Mouse (Mus musculus): ENCODE measurements around the gene Eef1e1. TPM values are rescaled to one million over a fixed set of nuclear protein-coding genes. Genes with fewer than 3 reads are reported as not detected.
A peak's percentile ranks its signal among the peaks of the same experiment; 100 is the strongest.
"Not testable (repeated sequence)": the region's sequence is repeated elsewhere in the genome, so short reads cannot be mapped to it uniquely, and the experiment has no call there.

Eef1e1 gene
- polyA plus RNA-seq, 1 experiment, result 20.7 TPM

DNA sequence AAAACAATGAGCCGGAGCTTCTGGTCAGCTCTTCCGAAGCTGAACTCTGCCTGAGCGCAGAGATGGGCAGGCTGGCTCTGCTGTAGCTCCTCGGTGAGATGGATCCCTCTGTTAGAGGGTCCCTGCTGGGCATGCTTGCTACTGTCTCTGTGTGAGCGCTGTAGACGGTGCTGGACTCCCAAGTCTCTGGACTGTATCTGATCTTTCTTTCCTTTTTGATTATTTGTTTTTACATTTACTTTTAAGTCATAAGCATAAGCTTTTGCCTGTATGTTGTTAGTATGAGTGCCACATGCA is 32.7 kb downstream of the Eef1e1 start:
- H3K4me1 ChIP-seq, result peaks cover 11% of the 10 kb centered on the region; the same call in 1 of the 2 replicates
- peaks cover 33% of the 10 kb centered on the region for H3K36me3 ChIP-seq (replicated peaks; ENCODE audit: low read length)
- TF ChIP-seq GATA1 (IDR thresholded peaks at IDR 0.05; ENCODE audit: borderline replicate concordance, low read length) (no peak), FLI1 (IDR thresholded peaks at IDR 0.05; ENCODE audit: low read length) (no peak)
- H3K9me3 ChIP-seq, result peaks cover 5% of the 10 kb centered on the region
- H3K27me3 ChIP-seq (replicated peaks), result no peaks in the 10 kb centered on the region
- H3K4me3 ChIP-seq (replicated peaks), result no peak overlapping the region

DNA sequence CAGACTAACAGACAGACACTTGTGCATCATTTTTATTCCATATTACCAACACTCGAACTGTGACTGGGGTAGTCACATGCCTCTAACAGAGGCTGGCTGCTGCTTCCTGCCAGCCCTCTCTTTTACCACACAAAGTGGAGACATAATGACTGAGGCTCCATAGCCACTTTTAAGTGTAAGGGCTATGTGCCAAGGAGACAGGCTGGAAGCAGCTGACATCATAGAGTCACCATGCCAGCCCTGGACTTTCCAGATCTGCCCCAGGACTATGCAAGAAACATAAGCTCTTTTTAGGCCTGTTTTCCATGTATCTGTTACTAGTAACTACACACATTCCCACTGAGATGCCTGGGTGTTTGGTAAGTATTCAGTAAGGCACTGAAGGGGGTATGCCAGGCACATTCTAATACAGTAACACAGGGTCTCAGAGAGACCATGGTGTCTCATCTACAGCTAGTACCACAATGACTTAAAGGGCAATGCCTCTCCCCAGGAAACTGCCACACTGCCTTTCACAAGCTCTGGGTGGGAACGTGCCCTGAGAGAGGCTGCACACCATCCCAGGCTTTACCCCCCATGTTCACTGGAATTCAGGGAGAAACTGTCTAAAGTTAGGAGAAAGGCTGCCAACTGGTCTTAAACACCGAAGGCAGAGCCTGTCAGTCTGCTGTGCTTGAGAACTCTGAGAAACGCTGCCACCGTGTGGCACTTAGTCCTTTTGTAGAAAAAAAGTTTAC is 33.2 kb downstream of the Eef1e1 start:
- Histone ChIP-seq H3K4me3 (replicated peaks) (no peak overlapping the region), H3K27me3 (replicated peaks) (no peaks in the 10 kb centered on the region), H3K4me1 (peaks cover 11% of the 10 kb centered on the region; the same call in 1 of the 2 replicates), H3K9me3 (peaks cover 6% of the 10 kb centered on the region), H3K36me3 (replicated peaks; ENCODE audit: low read length) (peaks cover 33% of the 10 kb centered on the region)
- TF ChIP-seq GATA1 (IDR thresholded peaks at IDR 0.05; ENCODE audit: borderline replicate concordance, low read length), result no peak
- no peak for TF ChIP-seq FLI1 (IDR thresholded peaks at IDR 0.05; ENCODE audit: low read length)

DNA sequence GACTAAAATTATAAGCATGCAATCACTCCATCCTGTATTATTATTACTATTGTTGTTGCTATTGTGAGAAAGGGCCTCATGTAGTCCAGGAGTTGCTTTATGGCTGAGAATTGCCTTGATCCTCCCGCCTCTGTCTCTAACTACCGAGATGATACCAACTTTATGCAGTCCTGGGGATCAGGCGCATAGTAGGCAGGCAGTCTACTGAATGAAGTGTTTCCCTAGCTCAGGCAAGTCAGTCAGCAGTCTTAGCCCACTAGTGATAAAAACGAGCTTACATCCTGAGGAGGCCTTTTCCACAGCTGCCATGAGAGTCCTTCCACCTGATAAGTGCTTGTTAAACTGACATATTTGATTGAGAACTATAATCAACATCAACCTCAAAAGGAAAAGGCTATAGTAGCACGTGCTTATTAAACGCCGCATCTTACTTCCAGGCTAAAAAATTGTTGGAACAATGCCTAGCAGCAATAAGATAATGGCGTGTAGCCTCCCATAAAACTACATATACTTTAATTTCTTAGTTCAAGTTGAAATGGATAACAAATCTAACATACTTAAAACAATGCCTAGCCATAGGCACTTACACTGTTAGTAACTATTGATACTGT is 34.5 kb downstream of the Eef1e1 start:
- Histone ChIP-seq H3K9me3 (peaks cover 6% of the 10 kb centered on the region), H3K27me3 (replicated peaks) (no peaks in the 10 kb centered on the region), H3K36me3 (replicated peaks; ENCODE audit: low read length) (peaks cover 23% of the 10 kb centered on the region), H3K4me1 (peaks cover 11% of the 10 kb centered on the region; the same call in 1 of the 2 replicates), H3K4me3 (replicated peaks) (no peak overlapping the region)
- TF ChIP-seq GATA1 (IDR thresholded peaks at IDR 0.05; ENCODE audit: borderline replicate concordance, low read length) (no peak), FLI1 (IDR thresholded peaks at IDR 0.05; ENCODE audit: low read length) (no peak)

- Histone ChIP-seq H3K4me1 (peaks cover 11% of the 10 kb centered on the region; the same call in 1 of the 2 replicates), H3K4me3 (replicated peaks) (no peak overlapping the region), H3K27me3 (replicated peaks) (no peaks in the 10 kb centered on the region), H3K9me3 (peaks cover 6% of the 10 kb centered on the region), H3K36me3 (replicated peaks; ENCODE audit: low read length) (peaks cover 19% of the 10 kb centered on the region)
- TF ChIP-seq FLI1 (IDR thresholded peaks at IDR 0.05; ENCODE audit: low read length) (no peak), GATA1 (IDR thresholded peaks at IDR 0.05; ENCODE audit: borderline replicate concordance, low read length) (no peak)
Measured at GRCm38 (mm10) chr13:38623296-38623695, 35.6 kb downstream of the Eef1e1 start.

DNA sequence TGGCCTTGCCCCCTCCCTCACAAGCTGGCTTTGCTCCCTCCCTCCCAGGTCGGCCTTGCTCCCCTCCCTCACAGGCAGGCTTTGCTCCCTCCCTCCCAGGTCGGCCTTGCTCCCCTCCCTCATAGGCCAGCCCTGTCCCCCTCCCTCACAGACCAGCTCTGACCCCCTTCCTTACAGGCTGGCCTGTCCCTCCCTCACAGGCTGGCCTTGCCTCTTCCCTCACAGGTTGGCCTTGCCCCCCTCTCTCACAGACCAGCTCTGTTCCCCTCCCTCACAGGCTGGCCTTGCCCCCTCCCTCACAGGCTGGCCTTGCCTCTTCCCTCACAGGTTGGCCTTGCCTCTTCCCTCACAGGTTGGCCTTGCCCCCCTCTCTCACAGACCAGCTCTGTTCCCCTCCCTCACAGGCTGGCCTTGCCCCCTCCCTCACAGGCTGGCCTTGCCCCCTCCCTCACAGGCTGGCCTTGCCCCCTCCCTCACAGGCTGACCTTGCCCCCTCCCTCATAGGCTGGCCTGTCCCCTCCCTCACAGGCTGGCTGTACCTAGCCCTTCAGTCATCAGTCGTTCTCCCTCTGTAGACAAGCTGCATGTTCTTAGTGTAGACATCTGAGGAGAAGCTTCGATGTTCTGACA is 40.7 kb downstream of the Eef1e1 start:
- not testable (repeated sequence) for H3K9me3 ChIP-seq; H3K27me3 ChIP-seq (replicated peaks); H3K4me3 ChIP-seq (replicated peaks)
- H3K36me3 ChIP-seq (replicated peaks; ENCODE audit: low read length), result peaks cover 22% of the 10 kb centered on the region
- H3K4me1 ChIP-seq, result peaks cover 15% of the 10 kb centered on the region; the same call in 1 of the 2 replicates

DNA sequence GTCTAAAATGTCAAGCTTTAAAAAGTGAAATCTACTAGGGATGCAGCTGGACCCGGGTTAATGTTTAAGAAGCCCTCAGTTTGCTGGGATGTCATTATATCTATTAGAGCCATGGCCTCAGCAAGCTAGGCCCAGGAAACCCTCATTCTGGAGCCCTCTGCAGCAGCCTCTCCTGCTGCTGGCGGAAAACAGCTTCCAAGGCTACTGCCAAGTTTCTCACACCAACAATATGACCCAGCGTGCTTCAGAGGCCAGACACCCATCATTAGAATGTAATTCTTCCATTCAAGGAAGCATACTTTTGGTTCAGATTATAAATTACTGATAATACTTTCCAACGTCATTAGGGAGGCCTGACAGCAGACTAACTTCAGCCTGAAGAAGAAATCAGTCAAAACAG is 42.0 kb downstream of the Eef1e1 start:
- TF ChIP-seq FLI1 (IDR thresholded peaks at IDR 0.05; ENCODE audit: low read length), result no peak
- TF ChIP-seq GATA1 (IDR thresholded peaks at IDR 0.05; ENCODE audit: borderline replicate concordance, low read length), result no peak
- Histone ChIP-seq H3K4me1 (peaks cover 15% of the 10 kb centered on the region; the same call in 1 of the 2 replicates), H3K27me3 (replicated peaks) (no peaks in the 10 kb centered on the region), H3K4me3 (replicated peaks) (no peak overlapping the region), H3K9me3 (peaks cover 16% of the 10 kb centered on the region), H3K36me3 (replicated peaks; ENCODE audit: low read length) (peaks cover 32% of the 10 kb centered on the region)

GRCm38 (mm10) chr13:38615656-38616055 is 43.2 kb downstream of the Eef1e1 start:
- Histone ChIP-seq H3K36me3 (replicated peaks; ENCODE audit: low read length) (peaks cover 35% of the 10 kb centered on the region), H3K4me3 (replicated peaks) (no peak overlapping the region), H3K4me1 (peaks cover 15% of the 10 kb centered on the region; the same call in 1 of the 2 replicates), H3K9me3 (peaks cover 10% of the 10 kb centered on the region; the same call in 1 of the 2 replicates), H3K27me3 (replicated peaks) (no peaks in the 10 kb centered on the region)
- TF ChIP-seq GATA1 (IDR thresholded peaks at IDR 0.05; ENCODE audit: borderline replicate concordance, low read length) (no peak), FLI1 (IDR thresholded peaks at IDR 0.05; ENCODE audit: low read length) (no peak)

DNA sequence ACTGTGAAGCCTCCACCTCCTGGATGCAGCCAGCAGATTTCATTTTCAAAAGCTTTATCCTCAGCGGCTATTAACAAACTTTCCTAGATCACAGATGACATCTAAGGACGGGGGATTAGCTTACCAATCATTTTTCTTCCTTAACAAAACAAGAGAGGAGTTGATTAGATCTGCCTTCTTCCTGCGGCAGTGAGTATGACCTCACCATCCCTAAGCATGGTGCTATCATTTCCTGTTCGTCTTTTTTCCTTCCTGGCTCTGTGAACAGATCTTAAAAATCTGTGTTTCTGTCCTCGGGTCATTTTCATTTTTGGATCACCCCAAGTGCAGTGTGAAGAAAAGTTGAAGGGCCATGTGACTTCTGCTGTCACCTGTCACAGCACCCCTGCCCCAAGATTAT is 44.6 kb downstream of the Eef1e1 start:
- peaks cover 15% of the 10 kb centered on the region; the same call in 1 of the 2 replicates for H3K4me1 ChIP-seq
- H3K36me3 ChIP-seq (replicated peaks; ENCODE audit: low read length), result peaks cover 40% of the 10 kb centered on the region
- peaks cover 10% of the 10 kb centered on the region; the same call in 1 of the 2 replicates for H3K9me3 ChIP-seq
- H3K27me3 ChIP-seq (replicated peaks), result no peaks in the 10 kb centered on the region
- no peak overlapping the region for H3K4me3 ChIP-seq (replicated peaks)
- TF ChIP-seq FLI1 (IDR thresholded peaks at IDR 0.05; ENCODE audit: low read length) (no peak), GATA1 (IDR thresholded peaks at IDR 0.05; ENCODE audit: borderline replicate concordance, low read length) (no peak)

DNA sequence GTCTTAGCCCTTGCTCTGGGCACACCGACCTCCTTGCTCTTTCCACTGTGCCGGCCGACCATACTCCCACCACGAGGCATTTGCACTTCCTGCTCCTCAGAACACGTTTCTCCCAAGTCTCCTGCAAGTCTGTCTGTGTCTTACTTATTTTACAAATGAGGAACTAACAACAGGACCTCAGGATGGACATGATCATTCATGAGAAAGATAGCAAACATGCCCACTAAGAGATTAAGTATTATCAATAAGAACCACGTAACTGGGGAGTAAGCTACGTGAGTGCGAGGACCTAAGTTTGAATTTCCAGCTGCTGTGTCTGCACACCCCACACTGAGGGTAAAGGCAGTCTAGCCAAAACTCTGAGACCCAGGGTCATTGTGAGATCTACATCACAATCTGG is 45.3 kb downstream of the Eef1e1 start:
- TF ChIP-seq GATA1 (IDR thresholded peaks at IDR 0.05; ENCODE audit: borderline replicate concordance, low read length) (no peak), FLI1 (IDR thresholded peaks at IDR 0.05; ENCODE audit: low read length) (no peak)
- H3K4me1 ChIP-seq, result peaks cover 15% of the 10 kb centered on the region; the same call in 1 of the 2 replicates
- peaks cover 10% of the 10 kb centered on the region; the same call in 1 of the 2 replicates for H3K9me3 ChIP-seq
- peak overlapping the region; percentile 55 for H3K4me3 ChIP-seq (replicated peaks)
- H3K36me3 ChIP-seq (replicated peaks; ENCODE audit: low read length), result peaks cover 37% of the 10 kb centered on the region
- H3K27me3 ChIP-seq (replicated peaks), result no peaks in the 10 kb centered on the region

- Histone ChIP-seq H3K36me3 (replicated peaks; ENCODE audit: low read length) (peaks cover 35% of the 10 kb centered on the region), H3K4me1 (peaks cover 15% of the 10 kb centered on the region; the same call in 1 of the 2 replicates), H3K9me3 (peaks cover 10% of the 10 kb centered on the region; the same call in 1 of the 2 replicates), H3K27me3 (replicated peaks) (no peaks in the 10 kb centered on the region), H3K4me3 (replicated peaks) (no peak overlapping the region)
- TF ChIP-seq FLI1 (IDR thresholded peaks at IDR 0.05; ENCODE audit: low read length), result no peak
- no peak for TF ChIP-seq GATA1 (IDR thresholded peaks at IDR 0.05; ENCODE audit: borderline replicate concordance, low read length)
Measured at GRCm38 (mm10) chr13:38612608-38613007, 46.2 kb downstream of the Eef1e1 start.

Measured in megakaryocyte, embryonic 14.5 days (primary cell).